Comparison of ENCODE assay signal across 8 mouse cellular contexts in the genomic region with DNA sequence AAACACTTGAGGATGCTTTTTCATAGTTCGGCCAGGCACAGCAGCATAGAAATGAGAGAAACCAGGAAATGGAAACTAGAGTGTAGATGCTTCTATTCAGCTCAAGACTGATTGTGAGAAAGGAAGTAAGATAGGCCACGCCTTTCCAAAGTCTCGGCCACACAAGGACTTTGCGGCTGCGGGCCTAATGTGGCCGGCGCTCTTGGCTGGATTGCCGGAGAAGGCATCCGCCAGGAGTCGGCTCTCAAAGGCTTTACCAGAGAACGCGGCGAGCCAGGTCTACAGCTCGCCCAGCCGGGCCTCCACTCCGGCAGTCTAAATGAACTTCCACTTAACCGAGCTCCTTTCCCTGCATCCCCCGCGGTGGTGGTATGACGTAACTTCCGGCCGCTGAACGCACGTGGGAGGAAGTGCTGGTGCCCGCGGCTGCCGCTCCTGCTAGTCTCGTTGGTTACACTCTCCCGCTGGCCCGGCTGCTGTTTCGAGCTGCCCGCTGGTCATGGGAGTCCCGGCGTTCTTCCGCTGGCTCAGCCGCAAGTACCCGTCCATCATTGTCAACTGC. TPM values are rescaled to one million over a fixed set of nuclear protein-coding genes. Genes with fewer than 3 reads are reported as not detected.
DNase-seq lines count a peak whose midpoint lies in the region; ATAC-seq and TF ChIP-seq lines count a peak whose summit lies in the region.

A gene (plus strand): TSS at position 374 of the 562 bp plus-strand sequence.

- no peaks in the 10 kb centered on the region for H3K36me3 ChIP-seq in embryonic facial prominence, embryonic 15.5 days
- no peaks in the 10 kb centered on the region for H3K36me3 ChIP-seq in limb, embryonic 14.5 days (ENCODE audit: control insufficient read depth, insufficient read depth, low read length)
- H3K36me3 ChIP-seq in midbrain, postnatal 0 days (ENCODE audit: insufficient read depth, low read length): no peaks in the 10 kb centered on the region

- H3K4me2 ChIP-seq in embryonic facial prominence, embryonic 15.5 days (replicated peaks): peak within 1 kb of the TSS; percentile 56
- peak within 1 kb of the TSS; percentile 79 for H3K4me2 ChIP-seq in limb, embryonic 14.5 days (replicated peaks; ENCODE audit: low read depth, low read length, severe bottlenecking)
- H3K4me2 ChIP-seq in midbrain, postnatal 0 days (ENCODE audit: low read depth, low read length, poor library complexity, severe bottlenecking): peak within 1 kb of the TSS; percentile 67

- H3K27me3 ChIP-seq in embryonic facial prominence, embryonic 15.5 days: no peaks in the 10 kb centered on the region
- H3K27me3 ChIP-seq in limb, embryonic 14.5 days (ENCODE audit: control insufficient read depth, insufficient read depth, low read length): no peaks in the 10 kb centered on the region
- H3K27me3 ChIP-seq in midbrain, postnatal 0 days (ENCODE audit: insufficient read depth, low read length): no peaks in the 10 kb centered on the region

- WGBS in bone marrow, adult 2 months: under 1% methylated on average over 37 of the region's 37 CpGs
- under 1% methylated on average over 37 of the region's 37 CpGs for WGBS in embryonic facial prominence, embryonic 15.5 days
- WGBS in limb, embryonic 14.5 days: under 1% methylated on average over 37 of the region's 37 CpGs
- under 1% methylated on average over 37 of the region's 37 CpGs for WGBS in midbrain, postnatal 0 days

- peaks cover 5% of the 10 kb centered on the region for H3K4me1 ChIP-seq in bone marrow, adult 2 months (ENCODE audit: control insufficient read depth, insufficient read depth, low read length)
- H3K4me1 ChIP-seq in embryonic facial prominence, embryonic 15.5 days: peaks cover 10% of the 10 kb centered on the region; the same call in 1 of the 2 replicates
- peaks cover 6% of the 10 kb centered on the region for H3K4me1 ChIP-seq in limb, embryonic 14.5 days (ENCODE audit: control insufficient read depth, insufficient read depth, low read length)
- H3K4me1 ChIP-seq in midbrain, postnatal 0 days (ENCODE audit: insufficient read depth, low read length): peaks cover 8% of the 10 kb centered on the region; the same call in 1 of the 2 replicates

- DNase-seq in 416B (ENCODE audit: low read depth): peak; percentile 96
- DNase-seq in heart, adult 8-10 months (ENCODE audit: low spot score): peak; percentile 97
- DNase-seq in kidney, adult 9 months: peak; percentile 97
- DNase-seq in limb, embryonic 14.5 days (ENCODE audit: low spot score): peak; percentile 94
- DNase-seq in midbrain, postnatal 0 days (ENCODE audit: low spot score): peak; percentile 97
- DNase-seq in spleen, postnatal 14 days (ENCODE audit: low spot score in 2 of 2): peak; percentile 85 to 92

- TF ChIP-seq POLR2A in bone marrow, adult 2 months (IDR thresholded peaks at IDR 0.05; ENCODE audit: borderline replicate concordance, control insufficient read depth, low read depth, low read length): peak; percentile 91
- TF ChIP-seq POLR2A in limb, embryonic 14.5 days (IDR thresholded peaks at IDR 0.05; ENCODE audit: borderline replicate concordance, extremely low read depth, insufficient read depth, insufficient read length): peak; percentile 86; the same call in 1 of the 2 replicates

- H3K27ac ChIP-seq in bone marrow, adult 2 months (ENCODE audit: control insufficient read depth, insufficient read depth, low read depth, low read length, poor library complexity): peak within 1 kb of the TSS; percentile 100
- peak within 1 kb of the TSS; percentile 100 for H3K27ac ChIP-seq in embryonic facial prominence, embryonic 15.5 days (replicated peaks)
- peak within 1 kb of the TSS; percentile 98 for H3K27ac ChIP-seq in limb, embryonic 14.5 days (replicated peaks; ENCODE audit: low read depth, low read length)
- peak within 1 kb of the TSS; percentile 95 for H3K27ac ChIP-seq in midbrain, postnatal 0 days (ENCODE audit: low read depth, low read length)

- TF ChIP-seq CTCF in bone marrow, adult 2 months (IDR thresholded peaks at IDR 0.05; ENCODE audit: control insufficient read depth, insufficient read depth, low read length): 0 out of 2 replicates have a peak, but pooled peaks have one; percentile 0
- no peak for TF ChIP-seq CTCF in midbrain, postnatal 0 days (IDR thresholded peaks at IDR 0.05)

- no peaks in the 10 kb centered on the region for H3K9me3 ChIP-seq in embryonic facial prominence, embryonic 15.5 days (replicated peaks)
- no peaks in the 10 kb centered on the region for H3K9me3 ChIP-seq in limb, embryonic 14.5 days (ENCODE audit: control insufficient read depth, low read length)
- no peaks in the 10 kb centered on the region for H3K9me3 ChIP-seq in midbrain, postnatal 0 days (ENCODE audit: low read length)

- H3K4me3 ChIP-seq in bone marrow, adult 2 months (replicated peaks; ENCODE audit: control insufficient read depth, low read depth, low read length): peak within 1 kb of the TSS; percentile 99
- peak within 1 kb of the TSS; percentile 96 for H3K4me3 ChIP-seq in embryonic facial prominence, embryonic 15.5 days (replicated peaks)
- H3K4me3 ChIP-seq in limb, embryonic 14.5 days (replicated peaks; ENCODE audit: low read length): peak within 1 kb of the TSS; percentile 85
- H3K4me3 ChIP-seq in midbrain, postnatal 0 days (ENCODE audit: low read depth, low read length): peak within 1 kb of the TSS; percentile 98

- peak; percentile 95 for ATAC-seq in embryonic facial prominence, embryonic 15.5 days (ENCODE audit: insufficient number of reproducible peaks, low FRiP score, low TSS enrichment, low read depth)
- peak; percentile 94 for ATAC-seq in limb, embryonic 14.5 days (ENCODE audit: low FRiP score, low read depth)
- ATAC-seq in midbrain, postnatal 0 days (ENCODE audit: low FRiP score): peak; percentile 98

- peak within 1 kb of the TSS; percentile 89 for H3K9ac ChIP-seq in embryonic facial prominence, embryonic 15.5 days
- H3K9ac ChIP-seq in limb, embryonic 14.5 days (ENCODE audit: low read depth, low read length, severe bottlenecking): peak within 1 kb of the TSS; percentile 91
- H3K9ac ChIP-seq in midbrain, postnatal 0 days (replicated peaks; ENCODE audit: low read length, poor library complexity, severe bottlenecking): peak within 1 kb of the TSS; percentile 93

RNA-seq across cellular contexts. Expression of the gene that starts here (rescaled TPM):
- polyA plus RNA-seq in bone marrow, adult 2 months (2011; ENCODE audit: insufficient read depth, insufficient read length, low replicate concordance, missing spikeins): 32.3 and 36.9 TPM in 2 replicates
- polyA plus RNA-seq in embryonic facial prominence, embryonic 15.5 days (2015; fragmentation: Nextera tagmentation; extraction: Ambion mirVana): 62.8 and 65.8 TPM in 2 replicates
- total RNA-seq in heart, adult 8-10 months (2022): 10 to 100 TPM; 20.7 to 28.7 (median 25.9) TPM
- polyA plus RNA-seq in limb, embryonic 14.5 days (2012; rRNA removed): 40.0 and 57.0 TPM in 2 replicates
- 81.8 and 86.2 TPM in 2 replicates for polyA plus RNA-seq in limb, embryonic 14.5 days (2014; fragmentation: Nextera tagmentation; extraction: Ambion mirVana)
- 55.6 and 63.2 TPM in 2 replicates for total RNA-seq in midbrain, postnatal 0 days (2014; rRNA removed)
- 61.5 and 67.0 TPM in 2 replicates for polyA plus RNA-seq in midbrain, postnatal 0 days (2015; fragmentation: Nextera tagmentation; extraction: Ambion mirVana)

Comparison
In these comparisons a context has a peak if more than half of its experiments do, and no peak if none do; other contexts are left out.
1. Peak in every context shown above with its lines: DNase-seq, ATAC-seq, H3K4me3 ChIP-seq and H3K27ac ChIP-seq.